Mouse (Mus musculus) forebrain, embryonic 15.5 days (tissue): ENCODE data around the gene Tmem158. TPM values are rescaled to one million over a fixed set of nuclear protein-coding genes. Genes with fewer than 3 reads are reported as not detected.

ENCODE experiments used
- ATAC-seq: fragments of 200-750 bp; cut with Nextera tagmentation; replicated peaks from 2 replicates; pipeline ENCODE4 v1.8.0; 2017; ENCODE audit warnings: mild to moderate bottlenecking, moderate TSS enrichment, moderate library complexity
- H3K27ac ChIP-seq: fragments of 300-500 bp; sonication (generic); replicated peaks from 2 replicates; pipeline ENCODE4 v1.5.1; 2015; ENCODE audit warnings: mild to moderate bottlenecking, inconsistent platforms
- H3K27me3 ChIP-seq: fragments of 300-500 bp; sonication (generic); 2 replicates; pipeline ENCODE4 v1.6.1; 2015; ENCODE audit warnings: inconsistent platforms
- H3K36me3 ChIP-seq: fragments of 300-500 bp; sonication (generic); 2 replicates; pipeline ENCODE4 v1.6.1; 2015; ENCODE audit warnings: mild to moderate bottlenecking, inconsistent platforms
- H3K4me1 ChIP-seq: fragments of 300-500 bp; sonication (generic); 2 replicates; pipeline ENCODE4 v1.6.1; 2015; ENCODE audit warnings: inconsistent platforms
- H3K4me2 ChIP-seq: fragments of 300-500 bp; sonication (generic); replicated peaks from 2 replicates; pipeline ENCODE4 v1.6.1; 2015; ENCODE audit warnings: mild to moderate bottlenecking, inconsistent platforms
- H3K4me3 ChIP-seq: fragments of 300-500 bp; sonication (generic); 2 replicates; pipeline ENCODE4 v1.5.1; 2015; ENCODE audit warnings: mild to moderate bottlenecking, inconsistent platforms
- H3K9ac ChIP-seq: fragments of 300-500 bp; sonication (generic); replicated peaks from 2 replicates; pipeline ENCODE4 v1.6.1; 2015; ENCODE audit warnings: mild to moderate bottlenecking, inconsistent platforms
- H3K9me3 ChIP-seq: fragments of 300-500 bp; sonication (generic); 2 replicates; pipeline ENCODE4 v1.6.1; 2016; ENCODE audit warnings: inconsistent platforms
- WGBS: fragments of 180-500 bp; shearing (Covaris S2); methylation state at CpG from one replicate; pipeline ENCODE4 v1.1.7; 2015; ENCODE audit warnings: mixed read lengths; 5-methylcytosine and 5-hydroxymethylcytosine counted together
- polyA plus RNA-seq: library from polyadenylated mRNA; unstranded; fragments of >200 nt; fragmentation: Nextera tagmentation; extraction: Ambion mirVana; gene quantifications from 2 replicates; pipeline ENCODE4 v1.2.1, GENCODE M21; 2015

The Tmem158 gene
- 36.0 and 36.9 TPM in 2 replicates for polyA plus RNA-seq

DNA sequence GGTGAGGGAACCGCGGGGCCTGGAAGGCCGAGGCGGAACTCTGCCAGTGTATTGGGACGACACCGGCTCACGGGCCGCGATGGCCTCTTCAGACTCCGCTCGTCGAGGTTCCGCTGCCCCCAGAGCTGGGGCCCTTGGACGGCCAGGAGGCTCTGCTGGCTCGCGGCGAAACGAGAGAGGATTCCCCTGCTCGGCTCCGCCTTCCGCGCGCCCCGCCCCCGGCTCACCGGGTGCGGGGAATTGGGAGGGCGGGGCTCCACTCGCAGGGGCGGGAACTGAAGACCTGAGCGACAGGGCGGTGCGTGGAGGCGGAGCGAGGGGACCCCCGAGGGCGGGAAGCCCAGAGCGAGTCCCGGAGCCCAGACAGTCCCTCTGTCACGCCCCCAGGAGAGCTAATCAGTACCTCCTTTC lies at the start of gene Tmem158:
Tmem158 (minus strand) TSS at position 154 of the 411 bp plus-strand sequence.
- no peaks in the 10 kb centered on the region for H3K36me3 ChIP-seq
- H3K4me1 ChIP-seq = peaks cover 12% of the 10 kb centered on the region
- H3K9me3 ChIP-seq = no peaks in the 10 kb centered on the region
- H3K27me3 ChIP-seq = peaks cover 10% of the 10 kb centered on the region; the same call in 1 of the 2 replicates
- peak within 1 kb of the TSS; percentile 65 for H3K4me2 ChIP-seq
- peak within 1 kb of the TSS; percentile 77 for H3K9ac ChIP-seq
- WGBS = under 1% methylated on average over 40 of the region's 40 CpGs
- peak within 1 kb of the TSS; percentile 74 for H3K4me3 ChIP-seq
- peak; percentile 93 for ATAC-seq
- H3K27ac ChIP-seq = peak within 1 kb of the TSS; percentile 60

DNA sequence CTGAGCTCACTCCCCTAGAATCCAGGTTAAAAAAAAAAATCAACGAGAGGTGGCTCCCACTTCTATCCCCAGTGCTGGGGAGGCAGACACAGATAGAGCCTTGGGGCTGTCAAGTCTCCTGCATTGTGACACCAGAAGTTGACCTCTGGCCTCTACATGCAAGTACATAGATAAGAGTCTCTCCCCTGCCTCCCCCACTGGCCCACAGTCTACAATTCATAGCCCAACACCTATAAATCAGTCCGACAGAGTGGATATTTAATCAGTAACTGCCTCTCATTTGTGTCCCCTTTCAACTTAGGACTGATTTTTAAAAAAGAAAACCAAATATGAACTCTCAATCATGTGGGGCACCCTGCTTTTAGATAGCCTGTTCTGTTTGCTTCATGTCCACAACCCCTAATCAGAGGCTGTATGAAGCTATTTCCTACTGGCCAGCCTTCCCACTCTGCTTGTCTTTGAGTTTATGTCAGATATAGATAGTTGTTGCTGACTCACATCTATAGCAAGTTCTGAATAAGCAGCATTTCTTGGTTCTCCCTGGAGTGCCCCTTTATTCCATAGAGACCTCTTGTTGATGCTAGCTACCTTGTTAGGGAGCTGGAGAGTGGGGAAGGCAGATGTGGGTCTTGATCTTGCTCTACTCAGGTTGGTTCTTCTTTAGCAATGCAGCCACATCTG lies 49.3 kb upstream of the Tmem158 start:
- Histone ChIP-seq H3K27ac (no peak overlapping the region), H3K4me2 (no peak overlapping the region), H3K4me3 (no peak overlapping the region), H3K9me3 (no peaks in the 10 kb centered on the region), H3K4me1 (no peaks in the 10 kb centered on the region), H3K36me3 (no peaks in the 10 kb centered on the region), H3K9ac (no peak overlapping the region), H3K27me3 (no peaks in the 10 kb centered on the region)
- ATAC-seq = no peak
- 93% methylated on average over 2 of the region's 2 CpGs for WGBS

DNA sequence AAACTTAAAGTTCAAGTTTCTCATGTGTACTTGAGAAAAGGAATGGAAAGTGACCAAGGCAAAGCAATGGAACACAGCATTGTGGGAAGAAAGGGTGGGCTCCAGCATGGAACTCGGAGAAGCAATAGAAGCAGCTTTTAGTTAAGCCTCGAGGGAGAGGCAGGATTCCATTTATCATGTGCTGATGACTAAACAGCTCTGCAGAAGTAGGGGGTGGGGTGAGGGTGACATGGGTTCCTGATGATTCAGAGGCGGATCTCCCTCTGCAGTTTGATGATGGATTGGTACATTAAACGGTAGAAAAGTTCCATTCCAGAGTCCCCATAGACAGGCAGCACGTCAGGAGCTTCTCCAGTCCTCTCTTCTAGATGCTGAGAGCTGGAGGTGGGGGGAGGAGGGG lies 48.5 kb upstream of the Tmem158 start:
- no peak for ATAC-seq
- Histone ChIP-seq H3K9ac (no peak overlapping the region), H3K27me3 (no peaks in the 10 kb centered on the region), H3K4me1 (no peaks in the 10 kb centered on the region), H3K9me3 (no peaks in the 10 kb centered on the region), H3K4me3 (no peak overlapping the region), H3K27ac (no peak overlapping the region), H3K36me3 (no peaks in the 10 kb centered on the region), H3K4me2 (no peak overlapping the region)
- 75% methylated on average over 5 of the region's 5 CpGs for WGBS

DNA sequence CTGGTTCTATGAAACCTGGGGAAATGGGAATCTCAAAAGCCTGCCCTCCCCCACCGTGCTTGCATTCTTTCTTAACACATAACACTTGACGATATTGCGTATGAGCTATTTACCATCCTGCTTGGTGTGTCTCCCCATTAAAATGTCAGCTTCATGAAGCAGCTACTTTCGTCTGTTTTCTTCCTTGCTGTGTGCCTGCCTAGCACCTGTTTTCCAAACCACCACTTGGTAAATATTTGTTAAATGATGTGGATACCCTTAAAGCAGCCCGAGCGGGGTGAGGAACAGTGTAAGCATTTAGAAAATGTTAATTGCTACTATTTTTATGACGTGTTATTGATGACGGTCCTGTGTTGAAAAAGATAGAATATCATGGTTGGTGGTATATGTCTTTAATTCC lies 44.4 kb upstream of the Tmem158 start:
- H3K9ac ChIP-seq = no peak overlapping the region
- WGBS = 88% methylated on average over 8 of the region's 8 CpGs
- no peak overlapping the region for H3K4me2 ChIP-seq
- H3K27me3 ChIP-seq = no peaks in the 10 kb centered on the region
- H3K36me3 ChIP-seq = no peaks in the 10 kb centered on the region
- ATAC-seq = no peak
- H3K4me1 ChIP-seq = no peaks in the 10 kb centered on the region
- H3K27ac ChIP-seq = no peak overlapping the region
- no peaks in the 10 kb centered on the region for H3K9me3 ChIP-seq
- no peak overlapping the region for H3K4me3 ChIP-seq

DNA sequence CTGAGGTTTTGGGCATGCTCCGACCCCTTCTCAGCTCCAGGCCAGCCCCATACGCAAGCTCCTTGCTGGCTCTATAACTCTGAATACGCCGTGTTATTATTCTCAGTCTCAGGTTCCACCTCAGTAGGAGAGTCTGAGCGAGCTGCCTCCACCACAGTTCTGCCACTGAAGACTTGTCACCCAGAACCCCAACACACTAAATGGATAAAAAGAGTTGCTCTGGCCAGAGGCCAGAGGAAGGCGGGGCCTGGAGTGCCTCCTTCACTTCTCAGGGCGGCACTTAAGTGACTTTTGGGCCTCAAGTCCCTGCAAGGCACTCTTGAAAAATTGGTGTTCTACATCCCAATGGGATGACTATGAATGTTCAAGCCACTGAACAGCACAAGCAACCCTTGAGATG lies 43.4 kb upstream of the Tmem158 start:
- Histone ChIP-seq H3K4me1 (no peaks in the 10 kb centered on the region), H3K4me2 (no peak overlapping the region), H3K9ac (no peak overlapping the region), H3K27ac (no peak overlapping the region), H3K27me3 (no peaks in the 10 kb centered on the region), H3K4me3 (no peak overlapping the region), H3K36me3 (no peaks in the 10 kb centered on the region), H3K9me3 (no peaks in the 10 kb centered on the region)
- ATAC-seq = no peak
- WGBS = 87% methylated on average over 7 of the region's 7 CpGs

DNA sequence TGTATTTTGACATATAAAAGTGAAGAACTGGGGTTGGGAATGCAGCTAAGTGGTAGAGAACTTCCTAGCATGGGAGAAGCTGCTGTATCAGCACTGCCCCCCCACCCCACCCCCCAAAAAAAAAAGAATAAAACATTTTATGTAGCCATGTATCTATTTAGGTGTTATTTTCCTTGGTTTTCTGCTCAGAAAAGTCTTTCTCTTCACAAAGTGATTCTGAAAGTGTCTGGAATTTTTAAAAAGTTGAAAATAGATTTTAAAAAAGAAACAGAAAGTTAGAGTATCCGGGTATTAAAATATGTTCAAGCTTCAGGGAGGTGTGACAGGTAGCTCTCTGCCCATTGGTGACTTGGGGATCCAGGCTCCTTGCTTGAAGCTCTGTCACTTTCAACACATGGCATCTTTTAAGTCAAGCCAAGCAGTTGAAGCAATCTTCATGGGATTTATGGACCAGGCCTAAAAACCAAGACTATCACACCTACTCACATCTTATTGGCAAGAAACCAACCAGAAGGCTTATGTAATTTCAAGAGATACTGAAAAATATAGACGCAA lies 42.3 kb upstream of the Tmem158 start:
- Histone ChIP-seq H3K9me3 (no peaks in the 10 kb centered on the region), H3K27me3 (no peaks in the 10 kb centered on the region), H3K4me3 (no peak overlapping the region), H3K9ac (no peak overlapping the region), H3K4me1 (no peaks in the 10 kb centered on the region), H3K27ac (no peak overlapping the region), H3K4me2 (no peak overlapping the region), H3K36me3 (no peaks in the 10 kb centered on the region)
- 95% methylated on average over 2 of the region's 2 CpGs for WGBS
- no peak for ATAC-seq

DNA sequence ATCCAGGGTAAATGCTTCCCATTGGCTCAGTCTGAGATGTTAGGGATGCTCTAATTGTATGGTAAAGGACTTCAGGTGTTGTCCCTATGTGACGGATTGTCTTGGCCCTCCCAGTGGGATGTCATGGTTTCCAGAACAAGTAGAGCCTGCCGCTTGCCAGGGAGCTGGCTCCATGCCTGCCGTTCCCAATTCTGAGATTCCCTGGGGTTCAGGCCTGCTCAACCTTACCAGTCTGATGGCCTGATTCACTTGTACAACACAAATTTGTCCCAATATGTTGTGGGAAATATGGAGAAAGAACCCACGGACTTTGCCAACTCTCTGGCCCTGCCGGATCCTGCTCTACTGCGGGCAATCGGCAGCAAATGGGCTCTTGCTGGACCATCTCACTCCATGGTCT lies 37.3 kb upstream of the Tmem158 start:
- Histone ChIP-seq H3K36me3 (no peaks in the 10 kb centered on the region), H3K9ac (no peak overlapping the region), H3K4me3 (no peak overlapping the region), H3K9me3 (no peaks in the 10 kb centered on the region), H3K27me3 (no peaks in the 10 kb centered on the region), H3K27ac (no peak overlapping the region), H3K4me1 (no peaks in the 10 kb centered on the region), H3K4me2 (no peak overlapping the region)
- WGBS = 83% methylated on average over 7 of the region's 7 CpGs
- no peak for ATAC-seq

DNA sequence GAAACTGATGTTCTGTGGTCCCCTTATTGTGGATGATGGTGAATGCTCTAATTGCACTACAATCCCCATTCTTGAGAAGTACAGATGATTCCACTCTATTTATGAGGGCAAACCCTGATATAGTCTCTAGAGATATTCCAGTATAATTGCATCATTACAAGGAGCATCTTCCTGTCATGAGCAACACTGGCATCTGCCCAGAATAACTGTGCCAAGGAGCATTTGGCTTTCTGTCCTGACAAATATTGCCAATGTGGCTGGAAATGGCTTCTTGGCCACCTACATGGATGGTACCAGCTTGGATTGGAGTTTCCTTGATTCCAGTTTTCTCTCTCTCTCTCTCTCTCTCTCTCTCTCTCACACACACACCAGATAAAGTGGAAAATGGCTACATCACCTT lies 35.7 kb upstream of the Tmem158 start:
- no peak overlapping the region for H3K4me3 ChIP-seq

DNA sequence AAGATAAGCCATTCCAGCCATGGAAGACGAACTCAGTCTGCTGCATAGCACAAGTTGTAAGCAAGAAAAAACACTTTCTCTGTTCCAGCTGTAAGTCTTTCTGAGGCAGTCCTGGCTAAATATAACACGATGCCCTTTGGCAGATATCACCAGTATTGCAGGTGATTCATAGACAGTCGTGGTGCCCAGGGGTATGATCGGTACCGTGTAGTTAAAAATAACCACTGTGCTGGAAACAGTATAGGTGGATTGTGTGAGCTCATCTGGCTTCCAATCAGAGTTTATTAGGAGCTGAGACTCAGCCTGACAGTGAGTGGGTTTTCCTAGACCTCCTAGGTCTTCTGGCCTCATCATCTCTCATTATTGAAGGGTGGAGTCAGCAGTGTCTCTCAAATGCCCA lies 34.0 kb upstream of the Tmem158 start:
- ATAC-seq = no peak
- H3K27ac ChIP-seq = no peak overlapping the region
- no peak overlapping the region for H3K9ac ChIP-seq
- no peak overlapping the region for H3K4me2 ChIP-seq
- no peaks in the 10 kb centered on the region for H3K27me3 ChIP-seq
- H3K9me3 ChIP-seq = no peaks in the 10 kb centered on the region
- H3K4me3 ChIP-seq = no peak overlapping the region
- WGBS = 88% methylated on average over 5 of the region's 5 CpGs
- H3K4me1 ChIP-seq = no peaks in the 10 kb centered on the region
- H3K36me3 ChIP-seq = no peaks in the 10 kb centered on the region

More for the DNA sequence above, 35.7 kb upstream of the Tmem158 start:
- Histone ChIP-seq H3K4me2 (no peak overlapping the region), H3K36me3 (no peaks in the 10 kb centered on the region), H3K27ac (no peak overlapping the region), H3K4me1 (no peaks in the 10 kb centered on the region), H3K27me3 (no peaks in the 10 kb centered on the region), H3K9ac (no peak overlapping the region), H3K9me3 (no peaks in the 10 kb centered on the region)
- ATAC-seq = no peak

DNA sequence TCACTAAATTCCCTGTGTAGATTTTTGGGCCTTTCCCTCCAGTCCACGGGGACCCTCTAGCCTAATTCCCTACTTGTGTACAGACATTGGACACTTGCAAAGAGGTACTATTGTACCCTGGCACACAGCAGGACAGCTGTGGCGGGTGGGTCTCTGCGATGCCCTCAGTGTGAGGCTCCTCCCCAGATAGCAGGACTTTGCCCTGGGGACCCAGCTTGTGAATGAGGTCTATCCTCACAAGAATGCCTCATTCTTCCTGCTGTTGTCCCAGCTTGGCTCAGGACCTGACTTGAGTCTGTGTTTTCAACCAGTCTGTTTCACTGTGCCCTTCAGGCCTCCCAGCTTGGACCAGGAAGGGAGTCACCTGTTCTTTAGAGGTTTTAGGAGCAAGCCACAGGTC lies 27.8 kb upstream of the Tmem158 start:
- no peak overlapping the region for H3K9ac ChIP-seq
- no peaks in the 10 kb centered on the region for H3K36me3 ChIP-seq
- 67% methylated on average over 3 of the region's 3 CpGs for WGBS
- H3K9me3 ChIP-seq = no peaks in the 10 kb centered on the region
- no peaks in the 10 kb centered on the region for H3K27me3 ChIP-seq
- H3K4me1 ChIP-seq = no peaks in the 10 kb centered on the region
- no peak overlapping the region for H3K27ac ChIP-seq
- H3K4me2 ChIP-seq = no peak overlapping the region
- H3K4me3 ChIP-seq = no peak overlapping the region
- ATAC-seq = no peak

DNA sequence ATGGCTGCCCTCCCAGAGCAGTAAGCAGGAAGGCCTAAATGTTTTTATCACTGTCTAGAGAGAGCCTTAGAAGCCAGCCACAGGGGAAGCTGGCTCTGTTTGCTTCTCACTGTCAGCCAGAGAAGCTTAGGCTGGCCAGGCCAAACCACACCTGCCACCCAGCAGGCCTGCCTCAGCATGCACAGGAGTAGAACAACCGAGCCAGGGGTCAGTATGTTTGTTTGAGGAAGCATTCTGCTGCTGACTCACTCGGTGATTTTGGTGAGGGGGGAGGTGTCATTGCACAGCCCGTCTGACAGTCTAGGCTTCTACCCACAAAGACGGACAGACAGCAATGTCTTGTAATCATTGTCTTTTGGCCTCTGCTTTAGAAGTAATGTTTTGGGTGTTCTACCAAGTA lies 25.1 kb upstream of the Tmem158 start:
- H3K9me3 ChIP-seq = no peaks in the 10 kb centered on the region
- WGBS = 64% methylated on average over 4 of the region's 4 CpGs
- H3K9ac ChIP-seq = no peak overlapping the region
- H3K4me1 ChIP-seq = no peaks in the 10 kb centered on the region
- H3K4me2 ChIP-seq = no peak overlapping the region
- no peaks in the 10 kb centered on the region for H3K27me3 ChIP-seq
- no peak overlapping the region for H3K4me3 ChIP-seq
- no peak for ATAC-seq
- H3K36me3 ChIP-seq = no peaks in the 10 kb centered on the region
- H3K27ac ChIP-seq = no peak overlapping the region

DNA sequence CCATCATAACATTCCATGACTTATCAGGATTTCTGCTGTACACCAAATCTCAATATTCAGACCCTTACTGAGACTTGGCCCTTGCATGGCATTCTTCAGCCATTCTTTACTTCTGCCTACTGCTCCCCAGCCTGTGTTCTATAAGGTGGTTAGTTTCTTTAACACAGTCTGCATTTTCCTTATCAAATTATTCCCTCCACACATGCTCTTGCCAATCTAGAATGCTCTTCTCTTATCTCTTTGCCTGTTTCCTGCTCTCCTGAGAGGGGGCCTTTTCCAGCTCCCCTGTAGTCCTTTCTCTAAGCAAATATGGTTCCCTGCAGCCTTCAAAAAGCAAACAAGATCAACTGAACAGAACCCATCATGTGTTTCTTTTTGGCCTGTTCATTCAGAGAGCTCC lies 20.2 kb upstream of the Tmem158 start:
- H3K27ac ChIP-seq = no peak overlapping the region
- H3K36me3 ChIP-seq = no peaks in the 10 kb centered on the region
- no peaks in the 10 kb centered on the region for H3K4me1 ChIP-seq
- H3K4me2 ChIP-seq = no peak overlapping the region
- H3K9ac ChIP-seq = no peak overlapping the region
- no peak for ATAC-seq
- no peaks in the 10 kb centered on the region for H3K27me3 ChIP-seq
- H3K9me3 ChIP-seq = no peaks in the 10 kb centered on the region
- H3K4me3 ChIP-seq = no peak overlapping the region

DNA sequence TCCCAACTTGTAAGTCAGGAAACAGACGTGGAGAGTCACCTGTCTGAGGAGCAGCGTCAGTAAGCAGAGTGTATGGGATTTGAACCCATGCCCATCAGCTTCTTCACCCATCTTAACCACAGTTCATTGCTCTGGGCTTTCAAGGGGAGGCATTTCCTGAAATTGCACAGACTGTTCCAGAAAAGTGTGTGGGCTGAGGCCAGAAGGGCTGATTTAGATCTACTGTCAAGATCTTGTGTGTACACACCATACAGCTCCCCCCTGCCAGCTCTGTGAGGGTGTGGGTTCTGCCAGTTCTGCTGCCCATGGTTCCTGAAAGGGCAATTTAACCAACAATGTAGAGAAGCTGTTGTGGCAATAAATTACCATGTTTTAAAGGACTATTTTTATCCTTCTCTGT lies 17.4 kb upstream of the Tmem158 start:
- Histone ChIP-seq H3K36me3 (no peaks in the 10 kb centered on the region), H3K9me3 (no peaks in the 10 kb centered on the region), H3K4me1 (no peaks in the 10 kb centered on the region), H3K4me3 (no peak overlapping the region), H3K9ac (no peak overlapping the region), H3K27ac (no peak overlapping the region), H3K4me2 (no peak overlapping the region), H3K27me3 (no peaks in the 10 kb centered on the region)
- no peak for ATAC-seq
- 83% methylated on average over 2 of the region's 2 CpGs for WGBS
